Mouse (Mus musculus): Measurements from ENCODE around the gene Defb18.

DNA sequence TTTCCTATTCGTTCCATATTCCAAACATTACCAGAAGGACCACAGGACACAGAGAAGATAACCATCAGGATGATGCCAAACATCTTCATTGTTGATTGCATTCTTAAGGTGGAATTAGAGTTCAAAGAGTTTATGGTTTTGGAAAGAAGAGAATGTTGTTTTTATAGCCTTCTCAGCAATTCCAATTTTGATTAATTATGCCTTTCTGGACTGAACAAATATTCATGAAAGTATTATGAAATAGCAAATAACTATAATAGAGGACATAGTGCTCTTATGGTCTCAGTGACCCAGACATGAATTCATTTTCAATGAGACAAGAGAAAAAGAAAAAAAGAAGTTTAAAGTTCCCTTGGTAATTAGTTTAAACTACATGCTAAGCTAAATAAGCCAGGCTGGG, at the start of gene Defb18:
- TF ChIP-seq CTCF (IDR thresholded peaks at IDR 0.05; ENCODE audit: low read depth) (no peak), EP300 (IDR thresholded peaks at IDR 0.05; ENCODE audit: low read depth) (no peak)

Data from heart, postnatal 0 days (tissue).